Mouse (Mus musculus): ENCODE data around the gene Fam219b. TPM values are rescaled to one million over a fixed set of nuclear protein-coding genes. Genes with fewer than 3 reads are reported as not detected.

Gene Fam219b
- polyA plus RNA-seq, 1 experiment from 2014 or later: 20.6 TPM

DNA sequence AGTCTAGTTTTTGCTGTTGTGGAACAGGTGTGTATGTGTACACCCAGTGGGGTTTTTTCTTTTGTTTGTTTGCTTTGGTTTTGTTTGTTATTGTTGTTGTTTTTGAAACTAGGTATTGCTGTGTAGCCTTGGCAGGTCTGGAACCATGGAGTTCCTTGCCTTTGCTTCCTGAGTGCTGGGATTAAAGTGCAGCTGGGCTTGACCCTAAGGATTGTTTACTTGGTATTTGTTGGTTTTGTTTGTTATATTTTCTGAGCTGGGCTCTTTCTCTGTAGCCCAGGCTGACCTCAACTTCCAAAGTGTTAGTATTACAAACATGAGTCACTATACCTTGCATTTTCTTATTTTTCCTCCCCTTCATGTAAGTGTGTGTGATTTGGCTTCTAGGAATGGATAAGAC lies 10.9 kb upstream of the Fam219b start:
- Histone ChIP-seq H3K36me3 (peaks cover 24% of the 10 kb centered on the region), H3K27ac (no peak overlapping the region), H3K4me3 (replicated peaks) (no peak overlapping the region), H3K9me3 (no peaks in the 10 kb centered on the region), H3K4me2 (no peak overlapping the region), H3K4me1 (replicated peaks) (peaks cover 19% of the 10 kb centered on the region), H3K27me3 (no peaks in the 10 kb centered on the region), H3K9ac (replicated peaks) (no peak overlapping the region)
- ATAC-seq (ENCODE audit: insufficient number of reproducible peaks, insufficient read depth, low FRiP score, low TSS enrichment, low read depth): no peak

DNA sequence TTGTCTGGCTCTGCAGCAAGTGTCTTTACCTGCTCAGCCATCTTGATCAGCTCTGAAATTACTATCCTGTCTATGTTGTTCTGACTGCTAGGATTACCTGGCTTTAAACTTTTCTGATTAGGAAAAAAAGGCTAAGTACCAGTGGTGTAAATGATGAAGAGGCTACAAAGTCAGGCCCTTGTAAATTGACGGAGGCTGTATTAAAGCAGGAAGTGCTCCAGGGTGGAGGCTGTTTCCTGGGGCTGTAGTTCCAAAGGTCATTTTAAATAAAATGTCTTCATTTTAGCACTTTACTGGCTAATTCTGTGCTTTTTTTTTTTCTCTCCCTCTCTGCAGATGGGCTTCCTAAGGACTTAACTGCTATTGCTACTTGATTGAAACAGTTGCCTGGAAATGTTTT lies 5.4 kb upstream of the Fam219b start:
- H3K4me3 ChIP-seq (replicated peaks): no peak overlapping the region
- 65% methylated on average over 1 of the region's 1 CpGs for WGBS
- no peaks in the 10 kb centered on the region for H3K9me3 ChIP-seq
- no peak overlapping the region for H3K27ac ChIP-seq
- H3K4me2 ChIP-seq: no peak overlapping the region
- H3K9ac ChIP-seq (replicated peaks): no peak overlapping the region
- H3K4me1 ChIP-seq (replicated peaks): peaks cover 3% of the 10 kb centered on the region; the same call in 1 of the 2 replicates
- no peak for ATAC-seq (ENCODE audit: insufficient number of reproducible peaks, insufficient read depth, low FRiP score, low TSS enrichment, low read depth)
- H3K36me3 ChIP-seq: peaks cover 51% of the 10 kb centered on the region
- H3K27me3 ChIP-seq: no peaks in the 10 kb centered on the region

DNA sequence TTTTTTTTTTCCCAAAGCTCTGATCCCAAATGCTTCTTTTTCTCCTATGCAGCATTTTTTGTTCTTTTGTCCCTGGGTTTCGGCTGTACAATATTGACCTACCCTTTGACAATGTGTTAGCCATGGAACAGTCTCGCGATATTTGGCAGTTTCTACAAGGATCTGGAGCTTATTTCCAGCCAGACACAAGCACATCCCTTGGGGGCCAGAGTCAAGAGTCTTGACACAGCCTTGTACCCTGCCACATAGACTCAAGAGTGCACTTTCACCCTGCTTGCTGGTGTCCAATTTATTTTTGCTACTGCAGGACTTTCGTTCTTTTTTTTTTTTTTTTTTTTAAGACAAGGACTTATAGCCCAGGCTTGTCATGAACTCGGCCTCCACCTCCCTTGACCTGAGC lies 966 bp upstream of the Fam219b start:
- H3K4me3 ChIP-seq (replicated peaks): no peak overlapping the region
- 90% methylated on average over 5 of the region's 5 CpGs for WGBS
- H3K9ac ChIP-seq (replicated peaks): no peak overlapping the region
- no peaks in the 10 kb centered on the region for H3K9me3 ChIP-seq
- H3K36me3 ChIP-seq: peaks cover 52% of the 10 kb centered on the region
- peaks cover 18% of the 10 kb centered on the region for H3K4me1 ChIP-seq (replicated peaks)
- no peak for ATAC-seq (ENCODE audit: insufficient number of reproducible peaks, insufficient read depth, low FRiP score, low TSS enrichment, low read depth)
- H3K27ac ChIP-seq: no peak overlapping the region
- H3K4me2 ChIP-seq: peak overlapping the region; percentile 83; the same call in 1 of the 2 replicates
- H3K27me3 ChIP-seq: no peaks in the 10 kb centered on the region

DNA sequence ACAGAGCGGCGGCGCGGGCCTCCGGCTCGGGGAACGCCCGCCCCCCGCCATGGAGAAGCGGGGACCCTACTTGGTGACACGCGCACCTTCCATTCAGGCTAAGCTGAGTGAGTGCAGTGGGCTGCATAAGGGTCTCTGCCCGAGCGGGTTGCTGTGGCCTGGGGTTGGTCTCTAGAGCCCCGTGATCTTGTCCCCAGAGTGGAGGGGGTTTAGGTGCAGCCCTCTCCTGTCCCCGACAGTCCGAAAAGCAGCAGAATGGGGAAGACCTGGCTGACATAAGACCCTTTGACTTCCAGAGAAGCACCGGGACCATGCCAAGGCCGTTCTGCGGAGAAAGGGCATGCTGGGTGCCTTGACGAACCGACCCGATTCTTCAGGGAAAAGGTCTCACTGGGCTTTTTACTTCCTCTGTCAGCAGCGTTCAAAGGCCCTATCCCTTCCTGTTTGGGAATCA lies 427 bp downstream of the Fam219b start:
- ATAC-seq (ENCODE audit: insufficient number of reproducible peaks, insufficient read depth, low FRiP score, low TSS enrichment, low read depth): 0 out of 2 replicates have a peak, but pooled peaks have one; percentile 64

DNA sequence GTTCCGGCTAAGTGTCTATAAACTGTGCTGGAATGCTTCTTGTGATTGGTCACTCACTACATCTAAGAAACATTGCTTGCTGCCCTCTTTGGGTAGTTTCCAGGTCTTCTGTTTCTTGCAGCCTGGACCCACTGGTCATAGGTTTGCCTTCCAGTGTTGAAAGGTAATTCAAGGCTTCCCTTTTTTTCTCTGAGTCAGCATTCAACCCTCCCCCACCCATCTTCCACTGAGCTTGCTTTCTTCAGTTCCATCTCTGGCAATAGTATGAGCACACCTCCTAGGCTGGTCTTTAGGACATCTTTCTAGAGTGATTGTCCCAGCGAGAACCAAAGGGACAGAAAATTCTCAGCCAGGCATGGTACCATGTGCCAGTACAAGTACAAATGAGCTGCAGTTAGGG lies 2.2 kb downstream of the Fam219b start:
- WGBS: 90% methylated on average over 2 of the region's 2 CpGs
- Histone ChIP-seq H3K36me3 (peaks cover 50% of the 10 kb centered on the region), H3K4me2 (no peak overlapping the region), H3K4me1 (replicated peaks) (peaks cover 18% of the 10 kb centered on the region), H3K9ac (replicated peaks) (0 out of 2 replicates have a peak overlapping the region, but pooled peaks have one; percentile 1), H3K9me3 (no peaks in the 10 kb centered on the region), H3K27ac (no peak overlapping the region), H3K27me3 (no peaks in the 10 kb centered on the region), H3K4me3 (replicated peaks) (no peak overlapping the region)
- ATAC-seq (ENCODE audit: insufficient number of reproducible peaks, insufficient read depth, low FRiP score, low TSS enrichment, low read depth): no peak

More for the DNA sequence above, 427 bp downstream of the Fam219b start:
- Histone ChIP-seq H3K9me3 (no peaks in the 10 kb centered on the region), H3K36me3 (peaks cover 46% of the 10 kb centered on the region), H3K4me3 (replicated peaks) (peak overlapping the region; percentile 92), H3K9ac (replicated peaks) (peak overlapping the region; percentile 82), H3K27me3 (no peaks in the 10 kb centered on the region), H3K4me1 (replicated peaks) (peaks cover 18% of the 10 kb centered on the region), H3K27ac (peak overlapping the region; percentile 85), H3K4me2 (peak overlapping the region; percentile 83)
- 2% methylated on average over 24 of the region's 24 CpGs for WGBS

DNA sequence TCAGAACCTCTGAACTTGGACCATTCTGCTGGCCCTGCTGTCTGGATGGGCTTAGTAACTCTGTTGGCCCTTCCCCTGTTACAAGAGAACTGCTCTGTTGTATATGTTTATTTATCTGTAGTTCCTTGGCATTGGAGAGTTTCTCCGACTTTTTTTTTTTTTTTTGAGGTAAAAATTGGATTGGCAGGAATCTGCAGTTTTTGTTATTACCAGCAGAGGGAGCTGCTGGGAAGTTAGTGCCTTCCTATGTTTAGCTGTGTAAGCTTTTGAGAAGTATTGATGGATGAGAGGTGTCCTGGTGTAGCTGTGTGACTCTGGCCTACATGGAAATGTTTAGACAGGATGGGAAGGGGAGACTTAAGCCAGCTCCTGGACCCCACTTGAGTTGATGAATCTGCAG lies 4.0 kb downstream of the Fam219b start:
- no peak for ATAC-seq (ENCODE audit: insufficient number of reproducible peaks, insufficient read depth, low FRiP score, low TSS enrichment, low read depth)
- Histone ChIP-seq H3K4me3 (replicated peaks) (no peak overlapping the region), H3K4me1 (replicated peaks) (peaks cover 18% of the 10 kb centered on the region), H3K4me2 (no peak overlapping the region), H3K9ac (replicated peaks) (no peak overlapping the region), H3K9me3 (no peaks in the 10 kb centered on the region), H3K27ac (no peak overlapping the region), H3K36me3 (peaks cover 67% of the 10 kb centered on the region), H3K27me3 (no peaks in the 10 kb centered on the region)
- 19% methylated on average over 1 of the region's 1 CpGs for WGBS

DNA sequence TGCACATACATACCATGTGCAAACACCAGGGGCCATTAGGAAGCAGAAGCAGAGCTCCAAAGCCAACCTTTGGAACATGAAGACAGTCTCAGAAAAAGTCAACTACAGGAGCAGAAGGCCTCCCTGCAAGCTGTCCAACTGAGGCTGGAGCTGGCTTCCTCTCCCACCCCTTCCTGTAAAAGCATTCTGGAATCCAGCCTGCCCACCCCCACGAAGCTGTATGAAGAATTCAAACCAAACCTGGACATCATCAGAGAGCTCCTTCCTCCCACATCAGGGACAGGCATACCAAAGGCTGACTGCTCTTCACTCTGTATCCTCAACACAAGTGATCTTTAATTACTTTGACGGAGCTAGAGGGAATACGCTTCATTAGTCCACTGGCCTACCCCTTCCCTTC lies 6.6 kb downstream of the Fam219b start:
- no peak overlapping the region for H3K27ac ChIP-seq
- 67% methylated on average over 3 of the region's 3 CpGs for WGBS
- no peak overlapping the region for H3K4me2 ChIP-seq
- peaks cover 3% of the 10 kb centered on the region for H3K4me1 ChIP-seq (replicated peaks)
- no peak for ATAC-seq (ENCODE audit: insufficient number of reproducible peaks, insufficient read depth, low FRiP score, low TSS enrichment, low read depth)
- H3K9ac ChIP-seq (replicated peaks): no peak overlapping the region
- no peaks in the 10 kb centered on the region for H3K9me3 ChIP-seq
- no peaks in the 10 kb centered on the region for H3K27me3 ChIP-seq
- H3K36me3 ChIP-seq: peaks cover 92% of the 10 kb centered on the region
- H3K4me3 ChIP-seq (replicated peaks): no peak overlapping the region

DNA sequence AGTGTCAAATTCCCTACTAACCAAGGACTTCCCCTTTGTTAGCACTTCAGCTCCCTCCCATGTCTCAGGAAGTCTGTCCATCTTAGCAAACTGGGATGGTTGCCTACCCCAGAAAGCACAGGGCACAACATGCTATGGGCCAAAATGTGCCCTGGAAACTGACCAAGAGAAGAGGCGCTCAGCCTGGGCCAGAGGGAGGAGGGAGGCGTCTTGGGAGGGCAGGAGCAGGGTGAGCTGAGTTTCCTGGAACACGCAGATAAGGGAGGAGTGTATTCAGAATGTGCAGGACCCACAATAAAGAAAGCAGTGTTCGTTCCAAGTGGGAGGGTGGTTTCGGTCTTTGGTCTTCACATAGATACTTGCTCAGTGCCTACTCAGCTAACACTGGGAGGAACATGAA lies 10.0 kb downstream of the Fam219b start:
- Histone ChIP-seq H3K4me2 (no peak overlapping the region), H3K27me3 (no peaks in the 10 kb centered on the region), H3K9me3 (no peaks in the 10 kb centered on the region), H3K27ac (no peak overlapping the region), H3K4me3 (replicated peaks) (no peak overlapping the region), H3K9ac (replicated peaks) (no peak overlapping the region), H3K36me3 (peaks cover 85% of the 10 kb centered on the region), H3K4me1 (replicated peaks) (peaks cover 7% of the 10 kb centered on the region)
- no peak for ATAC-seq (ENCODE audit: insufficient number of reproducible peaks, insufficient read depth, low FRiP score, low TSS enrichment, low read depth)
- 89% methylated on average over 5 of the region's 5 CpGs for WGBS

DNA sequence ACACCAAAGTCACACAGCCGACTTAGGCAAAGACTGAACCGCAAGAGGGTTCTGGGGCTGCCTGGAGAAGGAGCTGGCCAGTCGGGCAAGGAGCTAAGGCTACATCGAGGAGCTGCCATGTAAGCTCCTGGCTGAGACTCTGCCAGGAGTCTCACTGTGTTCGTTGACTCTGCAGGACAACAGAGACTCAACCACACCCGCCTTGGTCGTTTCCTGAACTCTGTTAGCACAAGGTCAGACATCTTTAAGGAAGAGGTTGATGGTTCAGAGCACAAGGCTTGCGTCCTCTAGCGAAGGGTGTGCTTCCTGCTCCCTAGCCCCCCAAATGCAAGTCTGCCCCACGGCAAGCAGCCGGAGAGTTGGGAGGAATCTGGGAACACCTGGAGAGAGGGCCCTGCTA lies 10.5 kb downstream of the Fam219b start:
- no peak overlapping the region for H3K4me2 ChIP-seq
- ATAC-seq (ENCODE audit: insufficient number of reproducible peaks, insufficient read depth, low FRiP score, low TSS enrichment, low read depth): no peak
- peaks cover 79% of the 10 kb centered on the region for H3K36me3 ChIP-seq

DNA sequence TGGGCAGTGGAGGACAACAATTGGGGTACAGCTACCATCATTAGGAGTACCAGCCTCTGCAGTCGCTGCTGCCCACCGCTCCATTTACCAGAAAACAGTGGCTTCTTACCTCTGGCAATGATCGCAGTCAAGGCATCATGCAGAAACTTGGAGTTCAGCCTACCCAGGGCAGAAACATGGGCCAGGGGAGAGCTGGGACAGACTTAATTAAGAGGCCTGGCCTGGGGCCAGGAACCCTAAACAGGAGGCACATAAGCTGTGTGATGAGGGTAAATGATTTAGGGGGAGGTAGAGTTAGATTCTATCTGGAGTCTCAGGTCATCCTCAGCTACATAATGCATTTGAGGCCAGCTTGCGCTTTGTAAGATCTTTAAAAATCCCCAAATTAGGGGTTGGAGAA lies 11.9 kb downstream of the Fam219b start:
- Histone ChIP-seq H3K9me3 (no peaks in the 10 kb centered on the region), H3K4me2 (no peak overlapping the region), H3K36me3 (peaks cover 66% of the 10 kb centered on the region), H3K27me3 (no peaks in the 10 kb centered on the region), H3K4me1 (replicated peaks) (peaks cover 7% of the 10 kb centered on the region), H3K27ac (no peak overlapping the region), H3K4me3 (replicated peaks) (no peak overlapping the region), H3K9ac (replicated peaks) (no peak overlapping the region)
- ATAC-seq (ENCODE audit: insufficient number of reproducible peaks, insufficient read depth, low FRiP score, low TSS enrichment, low read depth): no peak
- 90% methylated on average over 4 of the region's 4 CpGs for WGBS

More for the DNA sequence above, 10.5 kb downstream of the Fam219b start:
- H3K27ac ChIP-seq: no peak overlapping the region
- H3K4me3 ChIP-seq (replicated peaks): no peak overlapping the region
- H3K9ac ChIP-seq (replicated peaks): no peak overlapping the region
- H3K4me1 ChIP-seq (replicated peaks): peaks cover 7% of the 10 kb centered on the region
- no peaks in the 10 kb centered on the region for H3K27me3 ChIP-seq
- 92% methylated on average over 11 of the region's 11 CpGs for WGBS
- no peaks in the 10 kb centered on the region for H3K9me3 ChIP-seq

DNA sequence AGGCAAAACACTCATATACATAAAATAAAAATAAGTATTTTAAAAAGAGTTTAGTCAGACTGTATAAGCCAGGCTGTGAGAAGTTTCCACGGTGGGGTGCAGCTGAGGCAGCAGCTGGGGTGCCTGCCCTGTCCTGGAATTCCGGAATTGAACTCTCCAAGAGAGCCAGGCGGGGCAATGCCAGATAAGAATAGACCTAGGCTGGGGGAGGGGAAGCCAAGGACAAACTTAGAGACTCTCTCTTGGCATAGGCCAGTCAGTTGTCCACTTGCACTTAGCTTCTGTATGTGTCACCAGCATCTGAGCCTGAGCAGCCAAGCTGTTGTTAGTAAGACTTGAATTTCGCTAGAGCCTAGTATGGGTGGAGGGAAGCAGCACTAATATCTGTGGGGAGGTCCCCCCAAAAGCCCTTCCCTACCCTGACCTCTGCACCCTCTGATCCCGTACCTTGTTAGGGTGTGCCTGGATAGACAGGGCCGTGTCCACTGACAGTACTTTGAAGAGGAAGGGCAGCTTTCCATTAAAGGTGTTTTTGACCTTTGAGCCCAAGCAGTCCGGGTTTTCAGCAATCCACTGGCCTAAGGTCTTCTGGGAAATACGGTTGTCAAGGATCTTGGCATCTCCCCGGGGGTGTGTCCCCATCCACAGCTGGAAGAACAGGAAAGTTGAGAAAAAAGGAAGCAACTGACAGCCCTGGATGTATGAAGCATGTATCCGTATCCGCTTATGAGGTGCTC lies 13.0 kb downstream of the Fam219b start:
- Histone ChIP-seq H3K36me3 (peaks cover 55% of the 10 kb centered on the region), H3K27ac (no peak overlapping the region), H3K4me1 (replicated peaks) (peaks cover 7% of the 10 kb centered on the region), H3K4me3 (replicated peaks) (no peak overlapping the region), H3K4me2 (no peak overlapping the region), H3K9me3 (no peaks in the 10 kb centered on the region), H3K27me3 (no peaks in the 10 kb centered on the region), H3K9ac (replicated peaks) (no peak overlapping the region)
- ATAC-seq (ENCODE audit: insufficient number of reproducible peaks, insufficient read depth, low FRiP score, low TSS enrichment, low read depth): no peak
- 87% methylated on average over 11 of the region's 11 CpGs for WGBS

All from limb, embryonic 12.5 days (tissue).